Mouse (Mus musculus): ENCODE measurements around the gene Snrnp25.

Snrnp25 gene

DNA sequence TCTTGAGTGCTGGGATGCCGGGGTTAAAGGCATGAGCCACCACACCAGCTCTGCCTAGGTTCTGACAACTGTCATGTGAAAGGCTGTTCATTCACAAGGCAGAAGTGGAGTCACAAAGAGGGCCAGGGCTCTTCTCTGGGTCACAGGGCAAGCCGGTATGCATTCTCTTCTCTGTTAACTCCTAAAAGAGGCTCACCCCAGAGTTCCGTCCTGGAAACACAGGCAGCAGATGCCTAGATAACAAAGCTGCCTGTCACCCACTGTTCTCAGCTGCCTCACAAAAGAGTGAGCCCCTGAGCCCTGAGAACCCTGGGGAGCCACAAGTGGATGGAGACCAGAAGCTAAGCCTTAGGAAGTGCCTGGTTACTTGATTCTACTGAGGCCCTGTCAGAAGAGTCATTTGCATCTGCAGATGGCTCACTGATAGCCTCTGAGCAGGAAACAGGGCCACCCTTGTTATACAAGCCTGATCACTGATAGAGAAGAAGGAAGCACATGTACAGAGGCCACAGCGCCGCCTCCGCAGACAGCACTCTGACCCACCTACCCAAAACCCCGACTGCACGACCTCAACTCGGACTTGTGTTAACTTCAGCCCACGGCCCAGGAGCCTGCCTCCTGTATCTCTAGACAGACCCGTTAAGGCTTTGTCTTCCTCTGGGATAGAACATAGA is 9.2 kb upstream of the Snrnp25 start:
- peak; percentile 53 for DNase-seq

- peak; percentile 13 for DNase-seq
Measured at GRCm38 (mm10) chr11:32196727-32197126, 8.5 kb upstream of the Snrnp25 start.

- peak; percentile 7 for DNase-seq
Measured at GRCm38 (mm10) chr11:32197766-32198165, 7.4 kb upstream of the Snrnp25 start.

GRCm38 (mm10) chr11:32198256-32198955 is 6.8 kb upstream of the Snrnp25 start:
- peak; percentile 44 for DNase-seq

DNA sequence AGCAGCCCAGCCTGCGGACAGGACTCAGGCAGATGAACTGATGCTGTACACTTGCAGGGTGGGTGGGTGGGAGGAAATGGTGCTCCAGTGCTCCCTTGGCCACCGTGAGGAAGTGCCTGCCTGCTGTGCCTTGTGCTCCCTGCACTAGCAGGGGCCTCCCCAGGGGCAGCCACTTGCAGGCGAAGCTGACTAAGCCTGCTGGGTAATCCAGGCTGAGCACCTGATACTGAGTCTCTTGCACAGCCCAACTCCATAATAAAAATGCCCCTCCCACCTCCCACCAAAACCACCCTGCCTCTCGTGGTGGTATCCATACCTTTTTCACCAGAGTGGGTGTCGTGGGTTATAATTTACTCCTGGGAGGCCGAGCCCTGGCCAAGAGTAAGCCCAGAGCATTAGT is 6.0 kb upstream of the Snrnp25 start:
- peak; percentile 69 for DNase-seq

DNA sequence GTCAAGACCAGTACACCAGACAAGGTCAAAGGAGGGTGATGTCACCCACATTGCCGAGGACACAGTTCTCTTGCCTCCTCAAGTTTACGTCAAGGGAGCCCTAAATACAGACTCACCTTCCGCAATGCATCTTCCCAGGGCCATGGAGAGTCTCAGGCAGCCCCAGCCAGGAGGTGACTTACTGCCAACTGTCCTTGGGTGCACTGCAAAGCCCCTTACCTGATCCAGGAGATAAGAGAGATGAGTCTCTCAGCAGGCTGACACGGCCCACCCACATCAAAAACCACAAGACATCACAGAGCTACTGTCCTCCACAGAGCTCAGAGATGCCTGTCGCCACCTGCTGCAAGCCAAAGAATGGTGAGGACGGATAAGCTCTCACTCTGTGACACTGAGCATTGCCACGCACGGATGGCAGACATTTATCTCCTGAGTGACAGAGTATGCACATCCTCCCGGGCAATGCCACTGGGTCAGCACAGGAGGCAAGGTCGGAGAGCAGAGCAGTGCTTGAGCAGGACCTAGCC is 5.1 kb upstream of the Snrnp25 start, which contains the start of gene Il9r:
Gene Il9r, minus strand, starts transcription at position 205 of the 527 bp plus-strand sequence.
- peak; percentile 77 for DNase-seq

GRCm38 (mm10) chr11:32200992-32201391 is 4.2 kb upstream of the Snrnp25 start:
- peak; percentile 43 for DNase-seq

DNA sequence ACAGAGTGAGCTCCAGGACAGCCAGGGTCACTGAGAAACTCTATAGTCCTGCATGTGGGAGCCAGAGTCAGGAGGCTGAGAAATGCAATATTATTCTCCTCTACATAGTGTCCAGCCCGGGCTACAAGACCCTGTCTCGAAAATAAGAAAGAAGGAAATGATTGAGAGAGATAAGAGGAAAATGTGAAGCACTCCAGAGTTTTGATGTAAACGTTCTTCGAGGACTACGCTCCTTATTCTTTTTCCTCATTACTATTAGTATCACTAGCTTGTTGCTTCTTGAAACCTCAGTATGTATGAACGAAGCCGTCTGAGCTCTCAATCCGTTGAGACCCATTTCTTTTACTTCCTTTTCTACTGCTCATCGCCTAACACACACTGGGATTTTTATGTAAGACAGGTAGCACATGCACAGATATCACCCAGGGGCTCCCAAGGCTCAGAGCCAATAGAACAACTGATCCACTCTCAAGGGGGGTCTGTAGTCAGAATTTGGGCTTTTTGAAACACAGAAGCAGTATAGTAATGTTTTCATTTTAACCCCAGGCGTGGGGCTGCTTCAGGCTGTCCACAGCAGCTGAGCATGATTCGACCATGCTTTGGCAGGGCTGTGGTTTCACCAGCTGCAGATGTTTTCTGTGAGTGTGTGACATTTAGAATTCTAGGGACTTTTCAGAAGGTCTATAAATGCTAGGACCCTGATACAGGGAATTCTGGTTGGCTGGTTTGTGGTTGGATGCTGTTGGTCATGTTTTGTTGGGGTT is 3.1 kb upstream of the Snrnp25 start:
- peak; percentile 36 for DNase-seq

GRCm38 (mm10) chr11:32210623-32211022 is 5.4 kb downstream of the Snrnp25 start:
- DNase-seq = no peak

- DNase-seq = no peak
Measured at GRCm38 (mm10) chr11:32215372-32216162, 10.4 kb downstream of the Snrnp25 start.

DNA sequence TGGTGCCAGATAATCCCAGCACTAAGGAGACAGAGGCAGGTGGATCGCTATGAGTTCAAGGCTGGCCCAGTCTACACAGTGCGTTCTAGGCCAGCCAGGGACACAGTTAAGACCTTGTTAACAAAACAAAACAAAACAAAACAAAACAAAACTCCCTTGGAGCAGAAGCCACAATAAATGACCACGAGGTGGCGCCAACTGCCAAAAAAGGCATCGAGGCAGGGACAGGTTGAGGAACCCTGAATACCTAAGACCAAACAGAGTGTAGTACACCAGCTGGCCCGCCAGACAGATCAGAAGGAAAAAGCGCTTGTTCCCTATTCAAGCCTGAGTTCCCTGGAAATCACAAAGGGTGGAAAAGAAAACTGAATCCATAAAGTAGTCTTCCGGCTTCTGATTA is 11.6 kb downstream of the Snrnp25 start:
- DNase-seq = peak; percentile 87

GRCm38 (mm10) chr11:32218501-32219050 is 13.4 kb downstream of the Snrnp25 start:
- no peak for DNase-seq

DNA sequence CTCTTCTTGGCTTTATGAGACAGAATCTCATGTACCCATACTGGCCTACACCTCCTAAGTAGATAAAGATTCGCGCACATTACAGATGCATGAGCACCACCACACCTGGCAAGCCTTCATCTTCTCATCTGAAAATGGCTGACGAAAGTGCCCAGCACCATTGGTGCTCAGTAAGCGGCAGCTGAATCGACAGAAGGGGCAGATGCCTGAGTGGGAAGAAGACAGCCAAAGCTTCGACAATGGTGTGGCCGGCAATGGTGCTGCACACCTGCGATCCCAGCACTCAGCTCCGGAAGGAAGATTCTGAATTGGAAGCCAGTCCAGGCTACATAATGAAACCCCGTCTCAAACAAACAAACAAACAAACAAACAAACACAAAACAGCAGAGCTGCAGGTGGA is 14.1 kb downstream of the Snrnp25 start:
- DNase-seq = no peak

DNA sequence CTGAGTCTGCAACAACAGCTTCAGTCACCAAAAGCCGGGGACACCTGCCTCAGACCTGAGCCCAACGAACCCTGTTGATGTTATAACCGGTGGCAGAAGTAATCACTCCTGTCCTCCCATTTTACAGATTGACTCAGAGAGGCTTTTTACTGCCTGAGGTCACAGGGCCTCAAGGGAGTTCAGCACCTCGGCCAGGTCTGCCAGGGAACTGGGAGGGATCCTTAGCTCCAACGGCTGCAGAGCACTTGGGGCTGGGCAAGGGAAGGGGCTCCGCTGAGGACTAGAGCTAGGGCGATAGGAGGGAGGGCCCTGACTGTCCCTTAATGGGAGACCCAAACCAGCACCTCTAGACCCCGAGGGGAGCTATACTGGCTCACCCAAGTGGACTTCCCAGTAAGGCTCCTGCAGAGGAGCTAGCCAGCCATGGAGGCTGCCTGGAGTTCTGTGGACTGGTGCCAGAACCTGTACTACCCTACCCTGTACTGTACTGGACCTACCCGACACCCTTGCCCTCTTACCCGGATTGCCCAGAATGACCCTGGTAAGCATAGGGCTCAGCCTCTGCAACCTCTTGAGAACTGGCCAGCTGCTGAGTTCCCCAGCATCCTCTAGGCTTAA is 15.5 kb downstream of the Snrnp25 start:
- peak; percentile 31 for DNase-seq

- peak; percentile 64 for DNase-seq
Measured at GRCm38 (mm10) chr11:32221225-32221950, 16.2 kb downstream of the Snrnp25 start.

DNA sequence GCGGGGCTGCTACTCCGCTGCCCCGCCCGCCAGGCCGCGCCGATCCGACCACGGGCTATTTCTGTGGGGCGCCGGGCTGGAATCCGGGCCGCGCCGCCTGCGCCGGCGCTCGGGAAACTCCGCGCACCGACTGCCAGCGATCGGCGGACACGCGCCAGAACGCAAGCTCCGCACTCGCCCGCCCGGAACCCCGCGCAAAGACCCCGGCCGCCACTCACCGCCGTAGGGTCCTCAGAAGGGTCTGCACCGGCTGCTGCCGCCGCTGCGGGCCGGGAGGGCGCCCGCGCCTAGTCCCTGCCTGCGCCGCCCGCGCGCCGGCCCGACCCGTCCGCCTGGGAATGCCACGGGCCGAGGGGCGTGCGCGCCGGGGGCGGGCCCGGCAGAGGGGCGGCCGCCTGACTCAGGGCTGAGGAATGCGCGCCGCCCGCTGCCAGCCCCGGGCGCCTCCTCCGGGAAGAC is 16.8 kb downstream of the Snrnp25 start, which contains the start of gene Rhbdf1:
Gene Rhbdf1, minus strand, starts transcription at position 350 of the 459 bp plus-strand sequence.
- DNase-seq = no peak

- DNase-seq = peak; percentile 59
Measured at GRCm38 (mm10) chr11:32222570-32223194, 17.5 kb downstream of the Snrnp25 start.

- DNase-seq = no peak
Measured at GRCm38 (mm10) chr11:32223297-32223967, 18.2 kb downstream of the Snrnp25 start.

DNA sequence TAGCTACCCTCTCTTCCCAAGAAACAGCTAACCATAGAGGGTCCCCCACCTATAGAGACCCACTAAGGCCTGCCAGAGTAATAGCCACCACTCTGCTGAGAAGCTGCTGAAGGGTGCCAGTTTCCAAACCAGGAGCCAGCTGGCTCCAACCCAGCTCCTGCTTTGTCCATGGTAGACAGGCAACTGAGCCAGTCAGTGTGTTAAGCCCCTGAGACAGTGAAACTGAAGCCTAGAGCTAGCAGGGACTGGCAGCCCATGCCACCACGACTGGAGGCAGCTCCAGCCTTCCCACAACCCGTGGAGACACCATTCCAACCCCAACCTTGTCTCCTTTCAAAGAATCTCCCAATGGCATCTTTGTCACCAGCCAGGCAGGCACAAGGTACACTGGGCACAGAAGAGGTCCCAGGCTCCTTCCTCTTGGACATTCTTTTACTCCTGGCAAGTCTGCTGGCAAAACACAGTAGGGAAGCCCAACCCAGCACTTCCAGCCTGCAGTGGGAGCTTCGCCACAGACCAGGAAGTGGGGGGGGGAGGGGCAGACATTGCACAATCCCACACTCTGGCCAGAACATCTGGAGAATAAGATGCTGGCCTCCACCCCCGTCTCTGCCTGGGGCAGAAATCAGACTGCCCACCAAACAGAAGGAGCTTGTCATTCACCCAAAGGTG is 19.4 kb downstream of the Snrnp25 start:
- DNase-seq = peak; percentile 36
